In the genomic region with DNA sequence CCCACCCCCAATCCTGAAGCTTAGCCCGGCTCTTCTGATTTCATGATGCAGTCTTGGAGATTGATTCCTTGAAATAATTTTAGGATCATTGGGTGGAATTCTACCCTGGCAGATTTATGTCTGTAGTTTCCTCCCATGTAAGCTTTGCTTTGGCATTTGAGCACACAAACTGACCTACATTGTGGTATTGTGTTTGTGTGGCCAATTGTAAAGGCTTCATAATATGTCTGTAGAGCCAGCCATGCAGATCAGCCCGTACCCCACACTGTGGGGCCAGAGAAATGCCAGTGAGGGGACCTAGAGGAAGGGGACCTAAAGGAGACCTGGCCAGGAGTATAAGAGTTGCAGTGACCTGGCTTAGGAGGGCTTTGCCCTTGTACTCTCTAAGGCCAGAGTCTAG, we compare ENCODE assay signal across 14 mouse cellular contexts.
"Had no signal": no experiment of that assay in that cellular context is flagged by ENCODE, and none has a peak within 500 bp of the region (broad histone marks: within the 10 kb centered on the region; RNA-seq: fewer than 3 reads in every experiment).

No protein-coding gene starts in this region.

- DNase-seq: kidney, postnatal 10 days; left cerebral cortex, postnatal 4 days; lung, adult 2 months; lung, postnatal 10 days; lung, postnatal 4 days; right cerebral cortex, postnatal 4 days; spleen, adult 18-20 months; thymus, adult 2 months; thymus, postnatal 25 days had no signal

- H3K36me3 ChIP-seq: liver, embryonic 15.5 days; midbrain, embryonic 12.5 days; stomach, embryonic 15.5 days had no signal

- H3K9ac ChIP-seq: liver, embryonic 15.5 days; midbrain, embryonic 12.5 days; stomach, embryonic 15.5 days had no signal

- H3K9me3 ChIP-seq: liver, embryonic 15.5 days; megakaryocyte, embryonic 14.5 days; midbrain, embryonic 12.5 days; stomach, embryonic 15.5 days had no signal

- H3K4me1 ChIP-seq: liver, embryonic 15.5 days; stomach, embryonic 15.5 days had no signal

- H3K27ac ChIP-seq: liver, embryonic 15.5 days; midbrain, embryonic 12.5 days; stomach, embryonic 15.5 days had no signal

- H3K27me3 ChIP-seq: liver, embryonic 15.5 days; megakaryocyte, embryonic 14.5 days; midbrain, embryonic 12.5 days; stomach, embryonic 15.5 days had no signal

- H3K4me2 ChIP-seq: liver, embryonic 11.5 days; liver, embryonic 15.5 days; midbrain, embryonic 12.5 days; stomach, embryonic 15.5 days had no signal

- H3K4me3 ChIP-seq: liver, embryonic 15.5 days; megakaryocyte, embryonic 14.5 days; midbrain, embryonic 12.5 days; stomach, embryonic 15.5 days had no signal
